In the genomic region with DNA sequence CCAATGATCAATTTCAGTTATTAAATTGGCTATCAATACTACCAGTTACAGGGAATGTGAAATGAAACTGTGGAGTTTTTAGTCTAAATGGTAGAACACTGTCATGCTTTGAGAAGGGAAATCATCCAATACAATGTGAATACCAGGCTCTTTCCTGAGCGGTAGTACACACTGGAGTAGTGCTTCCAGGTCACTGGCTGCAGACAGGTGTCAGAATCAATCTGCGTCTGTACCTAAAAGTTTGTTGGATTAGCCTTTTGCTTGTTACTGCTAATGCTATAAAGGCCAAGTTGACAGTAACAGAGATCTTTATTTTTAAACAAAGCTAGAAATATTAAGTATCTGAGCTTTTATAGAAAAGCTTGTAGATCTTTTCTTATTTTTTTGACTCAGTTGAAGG, we compare ENCODE assay signal across 35 mouse cellular contexts.
"Had no signal": no experiment of that assay in that cellular context is flagged by ENCODE, and none has a peak within 500 bp of the region (broad histone marks: within the 10 kb centered on the region; RNA-seq: fewer than 3 reads in every experiment).

No protein-coding gene starts in this region.

- H3K36me3 ChIP-seq: heart, embryonic 10.5 days; heart, embryonic 12.5 days; heart, embryonic 13.5 days; heart, embryonic 15.5 days; hindbrain, embryonic 10.5 days; hindbrain, embryonic 12.5 days; hindbrain, embryonic 13.5 days; hindbrain, embryonic 15.5 days; intestine, embryonic 15.5 days; kidney, embryonic 15.5 days had no signal

- H3K27me3 ChIP-seq: heart, embryonic 12.5 days; heart, embryonic 13.5 days; heart, embryonic 15.5 days; hindbrain, embryonic 12.5 days; hindbrain, embryonic 13.5 days; hindbrain, embryonic 15.5 days; intestine, embryonic 15.5 days; kidney, embryonic 15.5 days had no signal

- H3K4me3 ChIP-seq: heart, embryonic 10.5 days; heart, embryonic 12.5 days; heart, embryonic 13.5 days; heart, embryonic 15.5 days; hindbrain, embryonic 10.5 days; hindbrain, embryonic 12.5 days; hindbrain, embryonic 13.5 days; hindbrain, embryonic 15.5 days; intestine, embryonic 15.5 days; kidney, embryonic 15.5 days; layer of hippocampus, adult 2 months had no signal

- H3K9me3 ChIP-seq: heart, embryonic 10.5 days; heart, embryonic 12.5 days; heart, embryonic 13.5 days; heart, embryonic 15.5 days; hindbrain, embryonic 10.5 days; hindbrain, embryonic 12.5 days; hindbrain, embryonic 13.5 days; hindbrain, embryonic 15.5 days; intestine, embryonic 15.5 days; kidney, embryonic 15.5 days had no signal

- H3K4me2 ChIP-seq: heart, embryonic 11.5 days; heart, embryonic 12.5 days; heart, embryonic 13.5 days; heart, embryonic 15.5 days; hindbrain, embryonic 12.5 days; hindbrain, embryonic 13.5 days; hindbrain, embryonic 14.5 days; hindbrain, embryonic 15.5 days; intestine, embryonic 15.5 days; kidney, embryonic 15.5 days had no signal

- H3K4me1 ChIP-seq: heart, embryonic 10.5 days; heart, embryonic 12.5 days; heart, embryonic 13.5 days; heart, embryonic 15.5 days; hindbrain, embryonic 10.5 days; hindbrain, embryonic 12.5 days; hindbrain, embryonic 13.5 days; hindbrain, embryonic 15.5 days; intestine, embryonic 15.5 days; kidney, embryonic 15.5 days had no signal

- ATAC-seq: hindbrain, embryonic 16.5 days; hindbrain, postnatal 0 days; inflammation-experienced regulatory T-cells, adult 6 months; intestine, embryonic 15.5 days; intestine, embryonic 16.5 days; intestine, postnatal 0 days had no signal

- H3K27ac ChIP-seq: heart, embryonic 10.5 days; heart, embryonic 13.5 days; heart, embryonic 15.5 days; hindbrain, embryonic 10.5 days; hindbrain, embryonic 12.5 days; hindbrain, embryonic 13.5 days; hindbrain, embryonic 14.5 days; hindbrain, embryonic 15.5 days; hindbrain, postnatal 0 days; intestine, embryonic 15.5 days; kidney, embryonic 15.5 days; kidney, postnatal 0 days; layer of hippocampus, adult 2 months had no signal

- DNase-seq: heart, postnatal 10 days; heart, postnatal 14 days; heart, postnatal 36 days; heart, postnatal 4 days; kidney, adult 11 months; kidney, adult 18-20 months; kidney, adult 2 months; kidney, adult 8-10 months; kidney, adult 9 months; kidney, postnatal 10 days; kidney, postnatal 14 days; kidney, postnatal 25 days; kidney, postnatal 36 days; kidney, postnatal 4 days; layer of hippocampus, adult 9-11 months; layer of hippocampus, postnatal 36 days had no signal

- H3K9ac ChIP-seq: heart, embryonic 12.5 days; heart, embryonic 13.5 days; heart, embryonic 15.5 days; hindbrain, embryonic 12.5 days; hindbrain, embryonic 13.5 days; hindbrain, embryonic 14.5 days; hindbrain, embryonic 15.5 days; intestine, embryonic 15.5 days; kidney, embryonic 15.5 days had no signal
